Mouse (Mus musculus): ENCODE measurements around the gene Ngb.
A peak's percentile ranks its signal among the peaks of the same experiment; 100 is the strongest.

The Ngb gene

GRCm38 (mm10) chr12:87089701-87090100, 12.6 kb downstream of the Ngb start:
- DNase-seq: no peak

GRCm38 (mm10) chr12:87089255-87089654, 13.1 kb downstream of the Ngb start:
- DNase-seq: no peak

- peak; percentile 34 to 40 for DNase-seq
Measured at GRCm38 (mm10) chr12:87088331-87088730, 14.0 kb downstream of the Ngb start.

DNA sequence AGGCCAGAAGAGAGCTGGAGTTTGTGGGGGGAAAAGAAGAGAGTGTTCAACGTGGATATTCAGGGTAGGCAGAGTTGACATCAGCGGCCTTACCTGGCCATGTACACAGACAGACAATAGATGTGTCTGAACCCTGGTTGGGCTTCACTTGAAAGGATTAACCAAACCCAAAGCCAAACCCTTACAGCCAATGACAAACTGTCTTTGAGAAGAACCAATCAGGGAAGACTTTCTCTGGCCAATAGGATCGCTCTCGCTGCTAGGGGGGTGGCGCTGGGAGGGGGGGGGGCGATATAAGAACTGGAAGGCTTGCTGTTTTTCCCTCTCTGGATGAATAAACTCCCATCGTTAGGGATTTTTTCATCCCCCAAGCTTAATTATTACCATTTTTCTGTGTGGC, 15.1 kb downstream of the Ngb start:
- DNase-seq: no peak

DNA sequence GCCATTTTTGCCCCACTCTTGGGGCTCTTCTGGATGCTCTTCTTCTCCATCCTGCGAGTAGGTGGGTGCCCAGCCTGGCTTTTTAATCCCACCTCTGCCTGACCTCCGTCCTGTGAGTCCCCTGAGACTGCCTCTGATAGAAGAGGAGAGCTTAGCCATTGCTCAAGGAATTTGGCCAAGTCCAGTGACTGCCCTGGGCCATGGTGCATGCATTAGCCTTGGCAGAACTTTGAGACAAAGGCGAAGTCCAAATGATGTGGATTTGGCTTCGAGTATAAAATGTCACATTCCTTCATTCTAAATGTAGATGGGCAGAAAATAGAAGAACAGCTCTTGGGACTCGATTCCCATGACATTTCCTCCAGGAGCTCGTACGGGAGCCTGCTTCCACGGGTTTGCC, 19.5 kb downstream of the Ngb start:
- no peak for DNase-seq

DNA sequence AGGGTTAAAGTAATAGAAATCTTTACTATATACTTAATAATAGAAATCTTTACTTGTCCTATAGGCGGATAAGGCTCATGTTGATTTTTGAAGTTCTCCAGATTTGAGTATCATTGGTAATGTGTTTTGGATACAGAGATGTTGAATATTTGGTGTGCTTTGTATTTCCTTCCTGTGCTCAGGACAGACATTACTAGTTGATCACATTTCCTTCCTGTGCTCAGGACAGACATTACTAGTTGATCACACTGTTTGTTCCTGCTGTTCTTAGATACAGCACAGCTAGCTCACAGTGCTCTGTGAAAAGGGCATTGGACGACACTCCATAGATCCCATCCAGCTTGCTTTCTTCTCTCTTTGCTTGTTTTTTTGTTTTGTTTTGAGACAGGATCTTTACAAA, 25.7 kb downstream of the Ngb start:
- DNase-seq: no peak

DNA sequence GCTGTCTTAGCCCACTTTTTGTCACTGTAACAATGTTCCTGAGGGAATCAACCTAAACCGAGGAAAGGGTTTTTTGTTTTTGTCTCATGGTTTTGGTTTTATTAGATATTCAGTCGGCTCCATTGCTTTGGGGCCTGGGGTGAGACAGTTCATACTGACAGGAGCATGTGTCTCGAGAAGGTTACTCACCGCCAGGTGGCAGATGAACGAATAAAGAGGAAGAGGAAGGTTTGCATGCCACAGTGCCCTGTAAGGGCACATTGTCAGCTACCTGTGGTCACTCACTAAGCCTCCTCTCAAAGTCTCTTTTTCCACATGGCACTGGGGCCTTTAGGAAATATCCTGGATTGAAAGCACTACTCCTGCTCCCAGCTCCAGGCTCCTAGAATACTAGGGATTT, 31.8 kb downstream of the Ngb start:
- no peak for DNase-seq

GRCm38 (mm10) chr12:87066429-87066828, 35.9 kb downstream of the Ngb start:
- DNase-seq: no peak

- DNase-seq: no peak
Measured at GRCm38 (mm10) chr12:87065446-87065845, 36.9 kb downstream of the Ngb start.

- no peak for DNase-seq
Measured at GRCm38 (mm10) chr12:87057066-87057465, 45.3 kb downstream of the Ngb start.

DNA sequence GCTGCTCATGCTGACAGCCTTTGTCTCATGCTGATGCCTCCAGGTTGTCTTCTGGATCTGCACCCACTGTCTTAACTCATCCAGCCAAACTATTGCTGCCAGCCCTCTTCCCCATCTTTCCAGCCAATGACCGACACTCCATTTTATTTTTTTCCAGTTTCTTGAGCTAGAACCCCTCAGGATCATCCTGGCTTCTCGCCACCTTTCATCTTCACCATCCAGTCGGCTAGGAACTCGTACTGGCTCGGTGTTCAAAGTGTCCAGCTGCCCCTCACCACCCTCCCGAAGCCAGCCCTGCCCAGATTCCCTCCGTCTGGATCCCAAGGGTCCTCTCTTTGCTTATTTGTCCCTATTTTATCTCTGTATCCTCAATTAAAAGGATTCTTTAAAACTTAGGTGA, 47.5 kb downstream of the Ngb start:
- DNase-seq: no peak

- DNase-seq: peak; percentile 83 to 86
Measured at GRCm38 (mm10) chr12:87052661-87053321, 49.5 kb downstream of the Ngb start.

- DNase-seq: no peak
Measured at GRCm38 (mm10) chr12:87047536-87047935, 54.8 kb downstream of the Ngb start.
